Mouse (Mus musculus) neural tube, embryonic 15.5 days (tissue): ENCODE data around the gene Mpz. TPM values are rescaled to one million over a fixed set of nuclear protein-coding genes. Genes with fewer than 3 reads are reported as not detected.

ENCODE experiments used
- ATAC-seq: fragments of 200-750 bp; cut with Nextera tagmentation; 2 replicates; pipeline ENCODE4 v1.8.0; 2017; ENCODE audit warnings: mild to moderate bottlenecking, moderate TSS enrichment, moderate library complexity; ENCODE audit not compliant: low FRiP score
- H3K27ac ChIP-seq: fragments of 300-500 bp; sonication (generic); replicated peaks from 2 replicates; pipeline ENCODE4 v1.5.1; 2015; ENCODE audit warnings: mild to moderate bottlenecking, inconsistent platforms
- H3K27me3 ChIP-seq: fragments of 300-500 bp; sonication (generic); replicated peaks from 2 replicates; pipeline ENCODE4 v1.6.1; 2015; ENCODE audit warnings: inconsistent platforms
- H3K36me3 ChIP-seq: fragments of 300-500 bp; sonication (generic); 2 replicates; pipeline ENCODE4 v1.6.1; 2015; ENCODE audit warnings: inconsistent platforms
- H3K4me1 ChIP-seq: fragments of 300-500 bp; sonication (generic); 2 replicates; pipeline ENCODE4 v1.6.1; 2015; ENCODE audit warnings: inconsistent platforms
- H3K4me2 ChIP-seq: fragments of 300-500 bp; sonication (generic); 2 replicates; pipeline ENCODE4 v1.6.1; 2015; ENCODE audit warnings: inconsistent platforms, mild to moderate bottlenecking, moderate library complexity
- H3K4me3 ChIP-seq: fragments of 300-500 bp; sonication (generic); replicated peaks from 2 replicates; pipeline ENCODE4 v1.5.1; 2015; ENCODE audit warnings: mild to moderate bottlenecking, inconsistent platforms
- H3K9ac ChIP-seq: fragments of 300-500 bp; sonication (generic); replicated peaks from 2 replicates; pipeline ENCODE4 v1.6.1; 2015; ENCODE audit warnings: mild to moderate bottlenecking, inconsistent platforms
- H3K9me3 ChIP-seq: fragments of 300-500 bp; sonication (generic); replicated peaks from 2 replicates; pipeline ENCODE4 v1.6.1; 2016; ENCODE audit warnings: inconsistent platforms
- WGBS: fragments of 180-500 bp; shearing (Covaris S2); methylation state at CpG from one replicate; pipeline ENCODE4 v1.1.7; 2015; ENCODE audit warnings: mixed read lengths; 5-methylcytosine and 5-hydroxymethylcytosine counted together
- polyA plus RNA-seq: library from polyadenylated mRNA; unstranded; fragments of >200 nt; fragmentation: Nextera tagmentation; extraction: Ambion mirVana; gene quantifications from 2 replicates; pipeline ENCODE4 v1.2.1, GENCODE M21; 2015

The Mpz gene
- polyA plus RNA-seq, 1 experiment from 2014 or later, result 8.8 TPM

- H3K27me3 ChIP-seq, result no peaks in the 10 kb centered on the region
- no peaks in the 10 kb centered on the region for H3K9me3 ChIP-seq
- H3K36me3 ChIP-seq, result no peaks in the 10 kb centered on the region
- H3K27ac ChIP-seq, result no peak overlapping the region
- no peaks in the 10 kb centered on the region for H3K4me1 ChIP-seq
- no peak for ATAC-seq
- H3K4me3 ChIP-seq, result no peak overlapping the region
- 64% methylated on average over 6 of the region's 6 CpGs for WGBS
- H3K4me2 ChIP-seq, result no peak overlapping the region
- H3K9ac ChIP-seq, result no peak overlapping the region
Observed at GRCm38 (mm10) chr1:171205704-171206493, 55.4 kb downstream of the Mpz start.

- ATAC-seq, result no peak
- no peak overlapping the region for H3K4me3 ChIP-seq
- H3K9ac ChIP-seq, result no peak overlapping the region
- 21% methylated on average over 4 of the region's 4 CpGs for WGBS
- H3K27me3 ChIP-seq, result no peaks in the 10 kb centered on the region
- H3K9me3 ChIP-seq, result no peaks in the 10 kb centered on the region
- no peaks in the 10 kb centered on the region for H3K4me1 ChIP-seq
- no peaks in the 10 kb centered on the region for H3K36me3 ChIP-seq
- no peak overlapping the region for H3K27ac ChIP-seq
- H3K4me2 ChIP-seq, result no peak overlapping the region
Observed at GRCm38 (mm10) chr1:171209409-171209808, 58.9 kb downstream of the Mpz start.

Other genes starting within 250 kb of the Mpz start
- gene Fcrlb, start 237.8 kb upstream of the Mpz start, polyA plus RNA-seq, result 1.1 and 1.4 TPM in 2 replicates
- gene Fcrla, start 223.1 kb upstream of the Mpz start, polyA plus RNA-seq, result not detected in 2 replicates
- gene Fcgr2b, start 174.2 kb upstream of the Mpz start, polyA plus RNA-seq, result 1.1 and 3.2 TPM in 2 replicates
- 0.40 and 0.95 TPM in 2 replicates for gene Fcgr4, start 131.8 kb upstream of the Mpz start, polyA plus RNA-seq
- gene Fcgr3, start 85.8 kb upstream of the Mpz start, polyA plus RNA-seq, result 11.5 and 11.8 TPM in 2 replicates
- gene Cfap126, start 36.8 kb upstream of the Mpz start, polyA plus RNA-seq, result 4.4 and 6.3 TPM in 2 replicates
- gene Sdhc, start 108 bp upstream of the Mpz start, polyA plus RNA-seq, result 311 and 314 TPM in 2 replicates
- gene Pcp4l1, start 45.6 kb downstream of the Mpz start, polyA plus RNA-seq, result 34.0 and 39.1 TPM in 2 replicates
- gene Nr1i3, start 63.3 kb downstream of the Mpz start, polyA plus RNA-seq, result 0.38 and 0.52 TPM in 2 replicates
- 51.0 and 60.0 TPM in 2 replicates for gene Tomm40l, start 71.8 kb downstream of the Mpz start, polyA plus RNA-seq
- 11.1 and 12.9 TPM in 2 replicates for gene Apoa2, start 74.3 kb downstream of the Mpz start, polyA plus RNA-seq
- 32.0 and 46.6 TPM in 2 replicates for gene Fcer1g, start 83.7 kb downstream of the Mpz start, polyA plus RNA-seq
- 3.3 and 3.6 TPM in 2 replicates for gene Adamts4, start 99.7 kb downstream of the Mpz start, polyA plus RNA-seq
- gene Ndufs2, start 100.7 kb downstream of the Mpz start, polyA plus RNA-seq, result 237 and 260 TPM in 2 replicates
- gene B4galt3, start 119.6 kb downstream of the Mpz start, polyA plus RNA-seq, result 90.6 and 97.6 TPM in 2 replicates
- 42.7 and 48.0 TPM in 2 replicates for gene Ppox, start 130.5 kb downstream of the Mpz start, polyA plus RNA-seq
- 87.4 and 91.6 TPM in 2 replicates for gene Usp21, start 137.3 kb downstream of the Mpz start, polyA plus RNA-seq
- 115 and 119 TPM in 2 replicates for gene Ufc1, start 144.3 kb downstream of the Mpz start, polyA plus RNA-seq
- 44.1 and 49.9 TPM in 2 replicates for gene Dedd, start 178.4 kb downstream of the Mpz start, polyA plus RNA-seq
- gene Nit1, start 194.9 kb downstream of the Mpz start, polyA plus RNA-seq, result 53.0 and 53.1 TPM in 2 replicates
- 146 and 162 TPM in 2 replicates for gene Pfdn2, start 195.0 kb downstream of the Mpz start, polyA plus RNA-seq
- 4.0 and 4.1 TPM in 2 replicates for gene Klhdc9, start 210.1 kb downstream of the Mpz start, polyA plus RNA-seq
- 3.7 and 5.6 TPM in 2 replicates for gene Nectin4, start 219.4 kb downstream of the Mpz start, polyA plus RNA-seq
- gene Arhgap30, start 238.2 kb downstream of the Mpz start, polyA plus RNA-seq, result 0.88 and 6.0 TPM in 2 replicates